Mouse (Mus musculus) lung, adult 2 months (tissue): ENCODE measurements around the gene Pdcd10. TPM values are rescaled to one million over a fixed set of nuclear protein-coding genes. Genes with fewer than 3 reads are reported as not detected.

ENCODE experiments used
- DNase-seq: peaks from one replicate; pipeline ENCODE4 v3.0.0; 2022
- H3K4me1 ChIP-seq: fragments of 200-500 bp; 2 replicates; pipeline ENCODE4 v1.6.1; 2011; ENCODE audit warnings: low read length; ENCODE audit not compliant: control insufficient read depth, insufficient read depth
- H3K4me3 ChIP-seq: fragments of 200-500 bp; replicated peaks from 2 replicates; pipeline ENCODE3; 2011; ENCODE audit warnings: low read depth, mild to moderate bottlenecking, control low read depth, low read length; ENCODE audit errors: extremely low read depth
- CTCF ChIP-seq: fragments of 200-500 bp; IDR thresholded peaks from 2 replicates; pipeline ENCODE4 v1.5.1; 2011; ENCODE audit warnings: mild to moderate bottlenecking, low read length, control low read depth; ENCODE audit not compliant: insufficient read depth
- POLR2A ChIP-seq: fragments of 200-500 bp; IDR thresholded peaks from 2 replicates; pipeline ENCODE4 v1.6.1; 2011; ENCODE audit warnings: low read depth, mild to moderate bottlenecking, control low read depth, low read length, borderline replicate concordance; ENCODE audit errors: extremely low read depth
- WGBS: fragments of 180-500 bp; shearing (Covaris S2); methylation state at CpG from one replicate; pipeline ENCODE4 v1.1.7; 2018; 5-methylcytosine and 5-hydroxymethylcytosine counted together
- polyA plus RNA-seq: library from polyadenylated mRNA; depleted of rRNA; stranded (reverse); fragments of >200 nt; gene quantifications from 2 replicates; pipeline ENCODE4 v1.2.3, GENCODE M21; 2012; rRNA removed

Gene Pdcd10
- polyA plus RNA-seq, 1 experiment: 7.4 TPM

DNA sequence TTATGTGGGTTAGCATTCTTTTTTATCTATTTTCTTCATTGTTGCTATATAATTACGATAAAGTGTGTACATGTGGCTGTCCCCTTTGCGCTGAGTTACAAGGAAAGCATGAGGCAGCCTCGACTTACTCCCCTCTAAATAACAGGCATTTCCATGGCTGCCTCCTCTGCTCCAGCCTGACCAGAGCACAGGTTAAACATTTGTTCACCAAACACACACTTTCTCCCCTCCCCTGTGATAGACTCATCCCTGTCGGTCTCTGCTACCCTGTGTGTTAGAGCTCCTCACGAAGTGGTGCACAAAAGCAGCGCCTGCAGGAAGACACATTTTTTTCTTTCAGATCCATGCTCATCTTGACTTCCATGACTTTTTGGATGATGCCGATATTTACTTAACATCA is 82.0 kb downstream of the Pdcd10 start:
- WGBS: 79% methylated on average over 7 of the region's 7 CpGs
- no peak for DNase-seq
- H3K4me1 ChIP-seq: no peaks in the 10 kb centered on the region
- no peak overlapping the region for H3K4me3 ChIP-seq
- TF ChIP-seq POLR2A: no peak
- no peak for TF ChIP-seq CTCF

DNA sequence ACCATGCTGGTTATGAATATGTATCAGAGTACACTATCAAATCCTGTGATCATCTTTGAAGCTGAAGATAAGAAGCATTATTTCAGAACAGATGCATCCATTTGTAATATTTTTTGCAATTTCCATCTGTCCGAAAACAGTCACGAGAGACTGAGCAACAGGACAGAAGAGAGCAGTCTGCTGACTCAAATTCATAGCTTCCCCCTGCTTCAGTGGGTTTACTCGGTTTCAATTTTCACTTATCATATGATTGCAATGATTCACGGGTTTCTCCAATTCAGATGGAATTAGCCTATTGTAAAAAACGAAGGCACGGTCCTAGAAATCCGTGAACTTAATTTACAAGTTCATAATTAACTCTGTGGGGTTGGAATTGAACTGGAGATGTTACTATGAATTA is 88.5 kb downstream of the Pdcd10 start:
- 77% methylated on average over 7 of the region's 7 CpGs for WGBS
- Histone ChIP-seq H3K4me3 (no peak overlapping the region), H3K4me1 (no peaks in the 10 kb centered on the region)
- DNase-seq: no peak
- TF ChIP-seq CTCF: no peak
- TF ChIP-seq POLR2A: no peak

Other genes starting within 250 kb of the Pdcd10 start
- not detected in 2 replicates for gene Wdr49, start 74.7 kb downstream of the Pdcd10 start, polyA plus RNA-seq
- 0.07 and 0.19 TPM in 2 replicates for gene Serpini1, start 691 bp upstream of the Pdcd10 start, polyA plus RNA-seq
- not detected in 2 replicates for gene Gm29133, start 191.3 kb upstream of the Pdcd10 start, polyA plus RNA-seq